Mouse (Mus musculus): ENCODE measurements around the gene Syne3. TPM values are rescaled to one million over a fixed set of nuclear protein-coding genes. Genes with fewer than 3 reads are reported as not detected.

Gene Syne3
- total RNA-seq, 1 experiment: 1.5 TPM

- no peak for TF ChIP-seq ZNF384 (IDR thresholded peaks at IDR 0.05; ENCODE audit: low read depth, low read length)
- no peak for TF ChIP-seq ZC3H11A (IDR thresholded peaks at IDR 0.05; ENCODE audit: borderline replicate concordance, low read depth, low read length)
- no peak for TF ChIP-seq HCFC1 (IDR thresholded peaks at IDR 0.05; ENCODE audit: borderline replicate concordance, insufficient read depth, low read length)
- Histone ChIP-seq H3K4me1 (ENCODE audit: control insufficient read depth in 2 of 2, insufficient read depth in 2 of 2, low read length in 2 of 2, poor library complexity in 1 of 2) (peaks cover 4 to 15% of the 10 kb centered on the region in 2 experiments; a peak in 3 of 4 replicates), H3K9ac (ENCODE audit: insufficient read depth, low read depth, low read length, poor library complexity, severe bottlenecking) (no peak overlapping the region), H3K4me3 (ENCODE audit: insufficient read depth in 1 of 2, low read depth in 1 of 2, low read length in 2 of 2, poor library complexity in 1 of 2, severe bottlenecking in 1 of 2) (no peak overlapping the region), H3K36me3 (ENCODE audit: control insufficient read depth, insufficient read depth, low read length, poor library complexity, severe bottlenecking) (no peaks in the 10 kb centered on the region), H3K27ac (ENCODE audit: insufficient read depth, low read depth, low read length, poor library complexity, severe bottlenecking) (no peak overlapping the region), H3K9me3 (ENCODE audit: control insufficient read depth, insufficient read depth, low read depth, low read length) (no peaks in the 10 kb centered on the region)
- no peak for DNase-seq (ENCODE audit: low read depth, low spot score)
- in situ Hi-C loops (cut with MboI; ENCODE audit: low sequenced_read_pairs in 2 of 2, unreplicated experiment in 2 of 2): no loop called here
Observed at GRCm38 (mm10) chr12:104995259-104995876, 14.2 kb downstream of the Syne3 start.

- DNase-seq (ENCODE audit: low read depth, low spot score): no peak
- in situ Hi-C loops (cut with MboI; ENCODE audit: low sequenced_read_pairs in 2 of 2, unreplicated experiment in 2 of 2): no loop called here
- Histone ChIP-seq H3K4me1 (ENCODE audit: control insufficient read depth in 2 of 2, insufficient read depth in 2 of 2, low read length in 2 of 2, poor library complexity in 1 of 2) (peaks cover 0 to 6% of the 10 kb centered on the region in 2 experiments; a peak in 1 of 4 replicates), H3K9ac (ENCODE audit: insufficient read depth, low read depth, low read length, poor library complexity, severe bottlenecking) (no peak overlapping the region), H3K9me3 (ENCODE audit: control insufficient read depth, insufficient read depth, low read depth, low read length) (no peaks in the 10 kb centered on the region), H3K27ac (ENCODE audit: insufficient read depth, low read depth, low read length, poor library complexity, severe bottlenecking) (no peak overlapping the region), H3K36me3 (ENCODE audit: control insufficient read depth, insufficient read depth, low read length, poor library complexity, severe bottlenecking) (no peaks in the 10 kb centered on the region), H3K4me3 (ENCODE audit: insufficient read depth in 1 of 2, low read depth in 1 of 2, low read length in 2 of 2, poor library complexity in 1 of 2, severe bottlenecking in 1 of 2) (no peak overlapping the region)
- TF ChIP-seq CHD2 (IDR thresholded peaks at IDR 0.05; ENCODE audit: low read depth, low read length): no peak
Observed at GRCm38 (mm10) chr12:104992838-104993237, 16.8 kb downstream of the Syne3 start.

- Histone ChIP-seq H3K9ac (ENCODE audit: insufficient read depth, low read depth, low read length, poor library complexity, severe bottlenecking) (no peak overlapping the region), H3K27ac (ENCODE audit: insufficient read depth, low read depth, low read length, poor library complexity, severe bottlenecking) (no peak overlapping the region), H3K36me3 (ENCODE audit: control insufficient read depth, insufficient read depth, low read length, poor library complexity, severe bottlenecking) (no peaks in the 10 kb centered on the region), H3K9me3 (ENCODE audit: control insufficient read depth, insufficient read depth, low read depth, low read length) (no peaks in the 10 kb centered on the region), H3K4me1 (ENCODE audit: control insufficient read depth in 2 of 2, insufficient read depth in 2 of 2, low read length in 2 of 2, poor library complexity in 1 of 2) (peaks cover 0 to 5% of the 10 kb centered on the region in 2 experiments; a peak in 1 of 4 replicates), H3K4me3 (ENCODE audit: insufficient read depth in 1 of 2, low read depth in 1 of 2, low read length in 2 of 2, poor library complexity in 1 of 2, severe bottlenecking in 1 of 2) (no peak overlapping the region)
- TF ChIP-seq ZC3H11A (IDR thresholded peaks at IDR 0.05; ENCODE audit: borderline replicate concordance, low read depth, low read length): no peak
- no peak for TF ChIP-seq HCFC1 (IDR thresholded peaks at IDR 0.05; ENCODE audit: borderline replicate concordance, insufficient read depth, low read length)
- no peak for TF ChIP-seq ZNF384 (IDR thresholded peaks at IDR 0.05; ENCODE audit: low read depth, low read length)
- TF ChIP-seq MAFK (IDR thresholded peaks at IDR 0.05; ENCODE audit: insufficient read depth, low read depth, low read length): no peak
- no peak for TF ChIP-seq CHD2 (IDR thresholded peaks at IDR 0.05; ENCODE audit: low read depth, low read length)
- in situ Hi-C loops (cut with MboI; ENCODE audit: low sequenced_read_pairs in 2 of 2, unreplicated experiment in 2 of 2): no loop called here
- DNase-seq (ENCODE audit: low read depth, low spot score): no peak
Observed at GRCm38 (mm10) chr12:104992123-104992741, 17.4 kb downstream of the Syne3 start.

GRCm38 (mm10) chr12:104990741-104991454 is 18.7 kb downstream of the Syne3 start:
- in situ Hi-C loops (cut with MboI; ENCODE audit: low sequenced_read_pairs in 2 of 2, unreplicated experiment in 2 of 2): no loop called here
- TF ChIP-seq HCFC1 (IDR thresholded peaks at IDR 0.05; ENCODE audit: borderline replicate concordance, insufficient read depth, low read length) (no peak), CHD2 (IDR thresholded peaks at IDR 0.05; ENCODE audit: low read depth, low read length) (no peak), ZNF384 (IDR thresholded peaks at IDR 0.05; ENCODE audit: low read depth, low read length) (no peak), ZC3H11A (IDR thresholded peaks at IDR 0.05; ENCODE audit: borderline replicate concordance, low read depth, low read length) (no peak), MAFK (IDR thresholded peaks at IDR 0.05; ENCODE audit: insufficient read depth, low read depth, low read length) (no peak)
- H3K9me3 ChIP-seq (ENCODE audit: control insufficient read depth, insufficient read depth, low read depth, low read length): no peaks in the 10 kb centered on the region
- no peak for DNase-seq (ENCODE audit: low read depth, low spot score)
- no peak overlapping the region for H3K4me3 ChIP-seq (ENCODE audit: insufficient read depth in 1 of 2, low read depth in 1 of 2, low read length in 2 of 2, poor library complexity in 1 of 2, severe bottlenecking in 1 of 2)
- no peak overlapping the region for H3K9ac ChIP-seq (ENCODE audit: insufficient read depth, low read depth, low read length, poor library complexity, severe bottlenecking)
- peaks cover 0 to 3% of the 10 kb centered on the region in 2 experiments; a peak in 1 of 4 replicates for H3K4me1 ChIP-seq (ENCODE audit: control insufficient read depth in 2 of 2, insufficient read depth in 2 of 2, low read length in 2 of 2, poor library complexity in 1 of 2)
- no peak overlapping the region for H3K27ac ChIP-seq (ENCODE audit: insufficient read depth, low read depth, low read length, poor library complexity, severe bottlenecking)
- H3K36me3 ChIP-seq (ENCODE audit: control insufficient read depth, insufficient read depth, low read length, poor library complexity, severe bottlenecking): no peaks in the 10 kb centered on the region
